Mouse (Mus musculus): ENCODE results near the gene Asb2. TPM values are rescaled to one million over a fixed set of nuclear protein-coding genes. Genes with fewer than 3 reads are reported as not detected.

Gene Asb2
- polyA plus RNA-seq, 1 experiment from 2014 or later, result 1.8 TPM

DNA sequence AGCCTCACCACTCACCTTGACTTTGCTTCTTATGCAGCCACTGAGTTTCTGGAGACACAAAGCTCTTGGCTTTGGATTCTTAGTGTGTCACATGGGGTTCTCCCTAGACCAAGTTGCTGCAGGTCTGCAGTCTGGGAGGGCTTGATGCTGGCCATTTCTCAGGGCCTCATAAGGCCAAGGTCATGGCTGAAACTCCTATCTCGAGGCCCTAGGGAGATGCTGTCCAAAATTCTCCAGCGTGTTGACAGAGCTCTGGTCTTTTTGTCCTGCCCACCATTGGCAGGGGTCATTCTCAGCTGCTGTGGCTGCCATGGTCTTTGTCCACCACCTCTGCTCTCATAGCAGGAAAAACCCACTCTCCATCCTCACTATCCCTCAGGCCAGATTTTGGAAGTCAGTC, 11.4 kb upstream of the Asb2 start:
- WGBS, result 60% methylated on average over 2 of the region's 2 CpGs
- Histone ChIP-seq H3K4me1 (replicated peaks; ENCODE audit: insufficient read depth, low read length) (no peaks in the 10 kb centered on the region), H3K27ac (no peak overlapping the region)

GRCm38 (mm10) chr12:103362336-103362735, 6.5 kb upstream of the Asb2 start:
- ATAC-seq (replicated peaks; ENCODE audit: low FRiP score, low read depth) (no peak), DNase-seq (ENCODE audit: low spot score) (no peak)
- no peak for TF ChIP-seq CTCF (IDR thresholded peaks at IDR 0.05; ENCODE audit: low read depth)
- no peaks in the 10 kb centered on the region for H3K27me3 ChIP-seq (ENCODE audit: insufficient read depth, low read length)
- H3K4me1 ChIP-seq (replicated peaks; ENCODE audit: insufficient read depth, low read length), result no peaks in the 10 kb centered on the region
- no peaks in the 10 kb centered on the region for H3K9me3 ChIP-seq (replicated peaks; ENCODE audit: low read length)
- no peak overlapping the region for H3K4me2 ChIP-seq (ENCODE audit: low read length)
- H3K9ac ChIP-seq (ENCODE audit: low read depth, low read length), result no peak overlapping the region
- 68% methylated on average over 3 of the region's 3 CpGs for WGBS
- no peak overlapping the region for H3K27ac ChIP-seq
- H3K4me3 ChIP-seq (replicated peaks; ENCODE audit: low read depth, low read length), result no peak overlapping the region
- no peaks in the 10 kb centered on the region for H3K36me3 ChIP-seq (ENCODE audit: insufficient read depth, low read length)

More for the DNA sequence above, 11.4 kb upstream of the Asb2 start:
- H3K36me3 ChIP-seq (ENCODE audit: insufficient read depth, low read length), result no peaks in the 10 kb centered on the region
- ATAC-seq (replicated peaks; ENCODE audit: low FRiP score, low read depth), result no peak
- no peak overlapping the region for H3K4me2 ChIP-seq (ENCODE audit: low read length)
- no peak overlapping the region for H3K9ac ChIP-seq (ENCODE audit: low read depth, low read length)
- no peak overlapping the region for H3K4me3 ChIP-seq (replicated peaks; ENCODE audit: low read depth, low read length)
- TF ChIP-seq CTCF (IDR thresholded peaks at IDR 0.05; ENCODE audit: low read depth), result no peak
- no peaks in the 10 kb centered on the region for H3K9me3 ChIP-seq (replicated peaks; ENCODE audit: low read length)
- no peaks in the 10 kb centered on the region for H3K27me3 ChIP-seq (ENCODE audit: insufficient read depth, low read length)
- no peak for DNase-seq (ENCODE audit: low spot score)

GRCm38 (mm10) chr12:103361539-103362307, 5.9 kb upstream of the Asb2 start:
- no peak overlapping the region for H3K9ac ChIP-seq (ENCODE audit: low read depth, low read length)
- H3K36me3 ChIP-seq (ENCODE audit: insufficient read depth, low read length), result no peaks in the 10 kb centered on the region
- no peak overlapping the region for H3K4me2 ChIP-seq (ENCODE audit: low read length)
- TF ChIP-seq CTCF (IDR thresholded peaks at IDR 0.05; ENCODE audit: low read depth), result no peak
- H3K27me3 ChIP-seq (ENCODE audit: insufficient read depth, low read length), result no peaks in the 10 kb centered on the region
- no peaks in the 10 kb centered on the region for H3K9me3 ChIP-seq (replicated peaks; ENCODE audit: low read length)
- ATAC-seq (replicated peaks; ENCODE audit: low FRiP score, low read depth) (no peak), DNase-seq (ENCODE audit: low spot score) (no peak)
- WGBS, result 84% methylated on average over 17 of the region's 17 CpGs
- H3K4me1 ChIP-seq (replicated peaks; ENCODE audit: insufficient read depth, low read length), result no peaks in the 10 kb centered on the region
- no peak overlapping the region for H3K27ac ChIP-seq
- no peak overlapping the region for H3K4me3 ChIP-seq (replicated peaks; ENCODE audit: low read depth, low read length)

DNA sequence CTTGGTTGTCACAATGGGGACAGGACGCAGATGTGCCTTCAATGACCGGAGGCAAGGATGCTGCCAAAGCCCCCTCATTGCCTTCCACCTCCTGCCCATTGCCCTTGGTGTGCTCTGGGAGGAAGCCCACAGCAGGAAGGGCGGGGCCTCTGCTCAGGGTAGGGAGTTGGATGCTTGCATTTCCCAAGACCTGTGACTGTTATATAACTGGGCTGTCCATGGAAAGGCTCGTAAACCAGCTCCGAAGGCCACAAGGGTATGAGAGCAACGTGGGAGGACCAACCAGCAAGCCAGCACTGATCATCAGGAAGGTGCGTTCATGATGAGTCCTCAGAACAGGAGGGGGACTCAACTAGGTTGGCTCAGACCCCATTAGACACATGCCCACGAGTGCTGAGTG, 5.0 kb upstream of the Asb2 start:
- Histone ChIP-seq H3K27ac (no peak overlapping the region), H3K4me2 (ENCODE audit: low read length) (no peak overlapping the region), H3K9me3 (replicated peaks; ENCODE audit: low read length) (no peaks in the 10 kb centered on the region), H3K9ac (ENCODE audit: low read depth, low read length) (no peak overlapping the region), H3K27me3 (ENCODE audit: insufficient read depth, low read length) (no peaks in the 10 kb centered on the region), H3K4me3 (replicated peaks; ENCODE audit: low read depth, low read length) (no peak overlapping the region), H3K4me1 (replicated peaks; ENCODE audit: insufficient read depth, low read length) (no peaks in the 10 kb centered on the region), H3K36me3 (ENCODE audit: insufficient read depth, low read length) (no peaks in the 10 kb centered on the region)
- DNase-seq (ENCODE audit: low spot score) (no peak), ATAC-seq (replicated peaks; ENCODE audit: low FRiP score, low read depth) (no peak)
- 67% methylated on average over 8 of the region's 8 CpGs for WGBS
- no peak for TF ChIP-seq CTCF (IDR thresholded peaks at IDR 0.05; ENCODE audit: low read depth)

DNA sequence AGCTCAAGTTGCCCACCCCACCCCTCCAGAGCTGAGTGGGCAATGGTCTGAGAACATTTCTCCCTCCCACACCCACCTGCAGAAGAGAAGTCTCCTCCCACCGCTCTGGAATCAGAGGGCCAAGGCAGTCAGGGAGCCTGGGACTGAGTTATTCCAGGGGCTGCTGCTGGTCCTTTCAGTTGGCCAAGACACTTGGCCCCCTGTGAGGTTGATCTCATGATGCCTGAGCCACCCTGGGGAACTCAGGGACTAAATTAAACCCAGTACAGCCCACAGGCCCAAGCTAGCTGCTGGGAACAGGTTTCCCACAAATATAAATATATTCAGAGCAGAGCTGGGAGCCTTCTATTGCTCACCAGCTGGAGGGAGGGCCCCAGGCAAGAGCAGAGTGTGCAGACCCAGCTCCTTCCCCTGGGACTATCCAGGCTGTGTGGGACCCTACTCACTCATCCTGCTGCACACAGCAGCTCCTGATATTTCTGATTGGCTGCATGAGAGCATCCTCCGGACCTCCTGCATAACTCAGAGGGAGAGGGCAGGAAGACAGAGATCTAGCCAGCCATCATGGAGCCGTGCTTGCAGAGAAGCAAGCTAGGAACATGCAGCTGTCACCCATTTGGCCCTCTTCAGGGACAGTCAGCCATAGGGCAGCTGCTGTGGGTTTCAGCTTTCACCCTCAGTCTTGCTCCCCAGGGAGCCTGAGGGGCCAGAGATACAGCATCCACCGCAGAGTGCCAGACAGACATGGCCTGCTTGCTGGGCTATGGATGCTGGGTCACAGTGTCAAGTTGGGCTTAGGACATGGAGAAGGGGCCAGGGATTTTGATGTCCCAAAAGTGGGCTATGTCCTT, 3.4 kb upstream of the Asb2 start:
- H3K4me1 ChIP-seq (replicated peaks; ENCODE audit: insufficient read depth, low read length), result no peaks in the 10 kb centered on the region
- H3K36me3 ChIP-seq (ENCODE audit: insufficient read depth, low read length), result no peaks in the 10 kb centered on the region
- no peak overlapping the region for H3K4me3 ChIP-seq (replicated peaks; ENCODE audit: low read depth, low read length)
- WGBS, result 33% methylated on average over 4 of the region's 4 CpGs
- ATAC-seq (replicated peaks; ENCODE audit: low FRiP score, low read depth) (no peak), DNase-seq (ENCODE audit: low spot score) (no peak)
- no peak overlapping the region for H3K9ac ChIP-seq (ENCODE audit: low read depth, low read length)
- no peak for TF ChIP-seq CTCF (IDR thresholded peaks at IDR 0.05; ENCODE audit: low read depth)
- no peak overlapping the region for H3K27ac ChIP-seq
- no peaks in the 10 kb centered on the region for H3K9me3 ChIP-seq (replicated peaks; ENCODE audit: low read length)
- H3K4me2 ChIP-seq (ENCODE audit: low read length), result no peak overlapping the region
- H3K27me3 ChIP-seq (ENCODE audit: insufficient read depth, low read length), result no peaks in the 10 kb centered on the region

DNA sequence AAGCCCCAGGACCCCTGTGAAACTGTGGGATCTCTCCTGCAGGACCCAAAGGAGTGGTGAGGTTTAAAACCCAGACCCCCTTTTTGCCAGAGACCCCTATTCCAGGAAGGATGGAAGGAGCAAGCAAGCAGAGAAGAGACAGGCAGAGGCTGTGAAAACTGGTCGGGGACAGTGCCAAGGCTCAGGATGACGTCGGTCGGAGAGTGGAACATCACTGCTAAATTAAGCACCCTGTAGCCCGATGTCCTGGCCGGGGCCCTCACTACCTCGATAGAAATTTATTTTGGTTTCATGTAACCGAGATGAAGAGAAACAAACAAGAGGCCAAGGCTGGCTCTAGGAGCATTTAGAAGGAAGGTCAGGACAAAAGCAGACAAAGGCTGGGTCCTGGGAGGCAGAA, 2.4 kb upstream of the Asb2 start:
- no peak overlapping the region for H3K4me3 ChIP-seq (replicated peaks; ENCODE audit: low read depth, low read length)
- no peak overlapping the region for H3K4me2 ChIP-seq (ENCODE audit: low read length)
- no peaks in the 10 kb centered on the region for H3K9me3 ChIP-seq (replicated peaks; ENCODE audit: low read length)
- H3K9ac ChIP-seq (ENCODE audit: low read depth, low read length), result no peak overlapping the region
- H3K27ac ChIP-seq, result no peak overlapping the region
- no peaks in the 10 kb centered on the region for H3K36me3 ChIP-seq (ENCODE audit: insufficient read depth, low read length)
- H3K4me1 ChIP-seq (replicated peaks; ENCODE audit: insufficient read depth, low read length), result no peaks in the 10 kb centered on the region
- DNase-seq (ENCODE audit: low spot score), result no peak
- TF ChIP-seq CTCF (IDR thresholded peaks at IDR 0.05; ENCODE audit: low read depth), result no peak
- H3K27me3 ChIP-seq (ENCODE audit: insufficient read depth, low read length), result no peaks in the 10 kb centered on the region
- no peak for ATAC-seq (replicated peaks; ENCODE audit: low FRiP score, low read depth)
- WGBS, result 64% methylated on average over 8 of the region's 8 CpGs

Measured in kidney, postnatal 0 days (tissue).